Mouse (Mus musculus) heart, embryonic 11.5 days (tissue): Measurements from ENCODE around the gene Prl3a1. TPM values are rescaled to one million over a fixed set of nuclear protein-coding genes. Genes with fewer than 3 reads are reported as not detected.

Source experiments
- ATAC-seq: fragments of 200-750 bp; cut with Nextera tagmentation; replicated peaks from 2 replicates; pipeline ENCODE4 v1.8.0; 2017; ENCODE audit warnings: moderate library complexity; ENCODE audit not compliant: insufficient number of reproducible peaks, low FRiP score, low TSS enrichment
- H3K27ac ChIP-seq: fragments of 300-500 bp; sonication (generic); 2 replicates; pipeline ENCODE4 v1.5.1; 2014; ENCODE audit warnings: mild to moderate bottlenecking, low read depth, low read length
- H3K27me3 ChIP-seq: fragments of 300-500 bp; sonication (generic); 2 replicates; pipeline ENCODE4 v1.6.1; 2014; ENCODE audit warnings: mild to moderate bottlenecking, low read length, mixed read lengths; ENCODE audit not compliant: control insufficient read depth, insufficient read depth
- H3K36me3 ChIP-seq: fragments of 300-500 bp; sonication (generic); 2 replicates; pipeline ENCODE4 v1.6.1; 2014; ENCODE audit warnings: mild to moderate bottlenecking, low read length, moderate library complexity, mixed read lengths; ENCODE audit not compliant: control insufficient read depth, insufficient read depth
- H3K4me1 ChIP-seq: fragments of 300-500 bp; sonication (generic); 2 replicates; pipeline ENCODE4 v1.6.1; 2014; ENCODE audit warnings: low read length; ENCODE audit not compliant: control insufficient read depth, insufficient read depth
- H3K4me2 ChIP-seq: fragments of 300-500 bp; sonication (generic); 2 replicates; pipeline ENCODE4 v1.6.1; 2014; ENCODE audit warnings: mild to moderate bottlenecking, moderate library complexity
- H3K4me3 ChIP-seq: fragments of 300-500 bp; sonication (generic); 2 replicates; pipeline ENCODE4 v1.5.1; 2014; ENCODE audit warnings: low read depth, low read length
- H3K9ac ChIP-seq: fragments of 300-500 bp; sonication (generic); 2 replicates; pipeline ENCODE4 v1.6.1; 2014; ENCODE audit warnings: mild to moderate bottlenecking, low read depth, low read length, moderate library complexity
- H3K9me3 ChIP-seq: fragments of 300-500 bp; sonication (generic); replicated peaks from 2 replicates; pipeline ENCODE4 v1.6.1; 2016; ENCODE audit warnings: low read length; ENCODE audit not compliant: control insufficient read depth
- WGBS: fragments of 180-500 bp; shearing (Covaris S2); extraction: QIAGEN DNeasy Blood & Tissue Kit; methylation state at CpG from one replicate; pipeline ENCODE4 v1.1.7; 2014; ENCODE audit not compliant: insufficient replicate concordance; 5-methylcytosine and 5-hydroxymethylcytosine counted together
- polyA plus RNA-seq: library from polyadenylated mRNA; unstranded; fragments of >200 nt; fragmentation: Nextera tagmentation; extraction: Ambion mirVana; gene quantifications from 2 replicates; pipeline ENCODE4 v1.2.1, GENCODE M21; 2014

Gene Prl3a1
- polyA plus RNA-seq: 0.14 TPM in 1 of 2 replicates, not detected in the other

- WGBS: 75% methylated on average over 4 of the region's 4 CpGs
- Histone ChIP-seq H3K36me3 (no peaks in the 10 kb centered on the region), H3K27me3 (no peaks in the 10 kb centered on the region), H3K4me3 (no peak within 1 kb of the TSS), H3K4me1 (no peaks in the 10 kb centered on the region), H3K27ac (no peak within 1 kb of the TSS), H3K9me3 (no peaks in the 10 kb centered on the region), H3K9ac (no peak within 1 kb of the TSS), H3K4me2 (no peak within 1 kb of the TSS)
- no peak for ATAC-seq
Observed at GRCm38 (mm10) chr13:27259136-27259535, at the start of gene Prl3a1. Prl3a1 (plus strand) TSS chr13:27259436.

DNA sequence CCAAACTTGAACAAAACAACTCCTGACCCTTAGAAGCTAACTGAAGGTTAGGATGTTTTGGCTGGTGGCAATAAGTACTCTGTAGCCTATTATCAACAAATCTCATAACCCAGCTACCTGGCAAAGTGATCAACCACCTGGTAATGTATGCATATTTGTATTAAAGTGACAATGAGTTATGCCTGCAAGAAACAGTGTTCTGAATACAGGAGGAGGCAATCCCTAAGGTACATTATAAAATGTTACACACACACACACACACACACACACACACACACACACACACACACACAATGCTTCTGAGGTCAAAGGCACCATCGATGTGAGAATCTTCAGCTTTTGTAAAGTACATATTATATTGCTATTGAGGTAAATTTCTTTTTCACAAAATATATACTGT, 17.7 kb upstream of the Prl3a1 start, which contains the start of gene Prl3b1:
TSS of gene Prl3b1 (plus strand) at position 301 of the 400 bp plus-strand sequence.
- Histone ChIP-seq H3K4me1 (no peaks in the 10 kb centered on the region), H3K9ac (no peak within 1 kb of the TSS), H3K9me3 (no peaks in the 10 kb centered on the region), H3K27ac (no peak within 1 kb of the TSS), H3K36me3 (no peaks in the 10 kb centered on the region), H3K4me2 (no peak within 1 kb of the TSS), H3K27me3 (no peaks in the 10 kb centered on the region), H3K4me3 (no peak within 1 kb of the TSS)
- ATAC-seq: no peak
- WGBS: 86% methylated on average over 1 of the region's 1 CpGs

DNA sequence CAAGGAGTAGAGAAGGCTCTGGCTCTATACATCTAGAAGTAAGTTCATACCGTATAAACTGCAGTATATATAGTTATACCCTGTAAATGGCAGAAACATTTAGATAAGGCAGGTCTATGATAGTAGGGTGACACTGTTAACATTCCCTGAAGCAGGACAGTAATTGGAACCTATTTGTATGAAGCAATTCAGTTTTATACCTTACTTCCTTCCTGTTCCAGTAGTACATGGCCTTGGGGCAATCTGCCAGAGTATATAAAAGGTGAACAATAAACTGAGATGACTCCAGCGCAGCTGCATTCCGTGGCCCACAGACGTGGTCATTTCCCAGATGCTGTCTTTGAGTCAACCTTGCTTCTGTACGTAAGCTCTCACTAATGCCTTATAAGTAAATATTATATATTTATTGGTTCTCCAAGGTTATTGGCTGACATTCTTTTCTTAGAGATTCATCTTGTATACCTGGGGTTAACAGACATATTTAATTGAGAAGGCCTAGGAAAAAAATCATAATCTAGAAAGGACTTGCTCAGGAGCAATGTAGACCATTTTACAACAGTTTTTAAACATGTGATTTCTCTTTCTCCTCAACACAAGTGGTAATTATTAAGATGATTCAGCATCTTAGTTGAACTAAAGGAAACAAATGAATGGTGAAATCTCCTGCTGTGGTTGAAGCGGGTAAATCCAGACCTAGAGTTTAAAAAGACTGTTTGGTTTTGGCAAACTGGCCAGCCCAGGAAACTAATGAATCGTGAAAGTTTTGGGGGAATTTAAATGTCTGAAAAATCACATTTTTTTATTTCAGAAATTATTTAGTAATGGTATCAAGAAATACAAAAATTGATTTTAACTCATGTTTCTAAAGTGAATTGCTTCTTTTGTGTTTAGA, 53.3 kb downstream of the Prl3a1 start, which contains the start of gene Prl6a1:
TSS of gene Prl6a1 (plus strand) at position 294 of the 892 bp plus-strand sequence.
- Histone ChIP-seq H3K27me3 (no peaks in the 10 kb centered on the region), H3K4me2 (no peak within 1 kb of the TSS), H3K9ac (no peak within 1 kb of the TSS), H3K36me3 (no peaks in the 10 kb centered on the region), H3K4me3 (no peak within 1 kb of the TSS), H3K27ac (no peak within 1 kb of the TSS), H3K4me1 (no peaks in the 10 kb centered on the region), H3K9me3 (no peaks in the 10 kb centered on the region)
- ATAC-seq: no peak
- WGBS: 84% methylated on average over 7 of the region's 7 CpGs

Other genes with a start within 250 kb of the Prl3a1 start
- not detected in 2 replicates for gene Prl, start 201.9 kb upstream of the Prl3a1 start, polyA plus RNA-seq
- gene Prl3d1, start 165.2 kb upstream of the Prl3a1 start, polyA plus RNA-seq: not detected in 2 replicates
- gene Prl3d2, start 137.7 kb upstream of the Prl3a1 start, polyA plus RNA-seq: not detected in 2 replicates
- gene Prl3d3, start 102.6 kb upstream of the Prl3a1 start, polyA plus RNA-seq: not detected in 2 replicates
- not detected in 2 replicates for gene Prl3c1, start 62.8 kb upstream of the Prl3a1 start, polyA plus RNA-seq
- gene Prl3b1, start 17.6 kb upstream of the Prl3a1 start, polyA plus RNA-seq: 0.24 and 0.25 TPM in 2 replicates
- gene Prl6a1, start 53.2 kb downstream of the Prl3a1 start, polyA plus RNA-seq: not detected in 2 replicates
- not detected in 2 replicates for gene Prl8a2, start 86.2 kb downstream of the Prl3a1 start, polyA plus RNA-seq
- not detected in 2 replicates for gene Prl2b1, start 131.4 kb downstream of the Prl3a1 start, polyA plus RNA-seq
- not detected in 2 replicates for gene Prl8a6, start 179.3 kb downstream of the Prl3a1 start, polyA plus RNA-seq